Mouse (Mus musculus): Measurements from ENCODE around the gene Slc35f3. TPM values are rescaled to one million over a fixed set of nuclear protein-coding genes. Genes with fewer than 3 reads are reported as not detected.
"Not testable (repeated sequence)": the region's sequence is repeated elsewhere in the genome, so short reads cannot be mapped to it uniquely, and the experiment has no call there.

Gene Slc35f3
- polyA plus RNA-seq, 1 experiment from 2014 or later = not detected

- Histone ChIP-seq H3K27me3 (ENCODE audit: control insufficient read depth, insufficient read depth, low read length) (no peaks in the 10 kb centered on the region), H3K36me3 (ENCODE audit: control insufficient read depth, insufficient read depth, low read length) (no peaks in the 10 kb centered on the region), H3K27ac (ENCODE audit: low read depth, low read length) (no peak overlapping the region), H3K4me2 (no peak overlapping the region), H3K4me1 (ENCODE audit: control insufficient read depth, insufficient read depth, low read length) (no peaks in the 10 kb centered on the region), H3K9ac (ENCODE audit: low read depth, low read length) (no peak overlapping the region), H3K9me3 (replicated peaks; ENCODE audit: control insufficient read depth, low read length) (no peaks in the 10 kb centered on the region), H3K4me3 (ENCODE audit: low read depth, low read length) (no peak overlapping the region)
- ATAC-seq (replicated peaks; ENCODE audit: insufficient number of reproducible peaks, low FRiP score, low TSS enrichment) = no peak
- 75% methylated on average over 5 of the region's 5 CpGs for whole genome bisulfite sequencing (ENCODE audit: insufficient replicate concordance)
Measured at GRCm38 (mm10) chr8:126395917-126396316, 97.6 kb downstream of the Slc35f3 start.

- no peak overlapping the region for H3K4me2 ChIP-seq
- 72% methylated on average over 3 of the region's 3 CpGs for WGBS (ENCODE audit: insufficient replicate concordance)
Measured at GRCm38 (mm10) chr8:126398349-126398748, 100.0 kb downstream of the Slc35f3 start.

GRCm38 (mm10) chr8:126404550-126404949 is 106.2 kb downstream of the Slc35f3 start:
- H3K4me1 ChIP-seq (ENCODE audit: control insufficient read depth, insufficient read depth, low read length); H3K4me2 ChIP-seq; H3K27ac ChIP-seq (ENCODE audit: low read depth, low read length); H3K27me3 ChIP-seq (ENCODE audit: control insufficient read depth, insufficient read depth, low read length); H3K4me3 ChIP-seq (ENCODE audit: low read depth, low read length); H3K36me3 ChIP-seq (ENCODE audit: control insufficient read depth, insufficient read depth, low read length); H3K9ac ChIP-seq (ENCODE audit: low read depth, low read length); ATAC-seq (replicated peaks; ENCODE audit: insufficient number of reproducible peaks, low FRiP score, low TSS enrichment); H3K9me3 ChIP-seq (replicated peaks; ENCODE audit: control insufficient read depth, low read length): not testable (repeated sequence)

More at GRCm38 (mm10) chr8:126398349-126398748, 100.0 kb downstream of the Slc35f3 start:
- H3K9me3 ChIP-seq (replicated peaks; ENCODE audit: control insufficient read depth, low read length) = no peaks in the 10 kb centered on the region
- H3K36me3 ChIP-seq (ENCODE audit: control insufficient read depth, insufficient read depth, low read length) = no peaks in the 10 kb centered on the region
- no peaks in the 10 kb centered on the region for H3K4me1 ChIP-seq (ENCODE audit: control insufficient read depth, insufficient read depth, low read length)
- no peak overlapping the region for H3K9ac ChIP-seq (ENCODE audit: low read depth, low read length)
- ATAC-seq (replicated peaks; ENCODE audit: insufficient number of reproducible peaks, low FRiP score, low TSS enrichment) = no peak
- no peaks in the 10 kb centered on the region for H3K27me3 ChIP-seq (ENCODE audit: control insufficient read depth, insufficient read depth, low read length)
- no peak overlapping the region for H3K4me3 ChIP-seq (ENCODE audit: low read depth, low read length)
- H3K27ac ChIP-seq (ENCODE audit: low read depth, low read length) = no peak overlapping the region

- no peak for ATAC-seq (replicated peaks; ENCODE audit: insufficient number of reproducible peaks, low FRiP score, low TSS enrichment)
- no peaks in the 10 kb centered on the region for H3K9me3 ChIP-seq (replicated peaks; ENCODE audit: control insufficient read depth, low read length)
- H3K4me1 ChIP-seq (ENCODE audit: control insufficient read depth, insufficient read depth, low read length) = no peaks in the 10 kb centered on the region
- no peak overlapping the region for H3K4me2 ChIP-seq
- 64% methylated on average over 4 of the region's 4 CpGs for WGBS (ENCODE audit: insufficient replicate concordance)
- no peak overlapping the region for H3K27ac ChIP-seq (ENCODE audit: low read depth, low read length)
- H3K27me3 ChIP-seq (ENCODE audit: control insufficient read depth, insufficient read depth, low read length) = no peaks in the 10 kb centered on the region
- no peak overlapping the region for H3K9ac ChIP-seq (ENCODE audit: low read depth, low read length)
- H3K4me3 ChIP-seq (ENCODE audit: low read depth, low read length) = no peak overlapping the region
- H3K36me3 ChIP-seq (ENCODE audit: control insufficient read depth, insufficient read depth, low read length) = no peaks in the 10 kb centered on the region
Measured at GRCm38 (mm10) chr8:126405030-126405429, 106.7 kb downstream of the Slc35f3 start.

- H3K9ac ChIP-seq (ENCODE audit: low read depth, low read length) = no peak overlapping the region
- peaks cover 2% of the 10 kb centered on the region; the same call in 1 of the 2 replicates for H3K36me3 ChIP-seq (ENCODE audit: control insufficient read depth, insufficient read depth, low read length)
- H3K9me3 ChIP-seq (replicated peaks; ENCODE audit: control insufficient read depth, low read length) = no peaks in the 10 kb centered on the region
- H3K27me3 ChIP-seq (ENCODE audit: control insufficient read depth, insufficient read depth, low read length) = no peaks in the 10 kb centered on the region
- no peak overlapping the region for H3K27ac ChIP-seq (ENCODE audit: low read depth, low read length)
- 83% methylated on average over 3 of the region's 3 CpGs for WGBS (ENCODE audit: insufficient replicate concordance)
- no peak for ATAC-seq (replicated peaks; ENCODE audit: insufficient number of reproducible peaks, low FRiP score, low TSS enrichment)
- no peak overlapping the region for H3K4me3 ChIP-seq (ENCODE audit: low read depth, low read length)
- no peak overlapping the region for H3K4me2 ChIP-seq
- H3K4me1 ChIP-seq (ENCODE audit: control insufficient read depth, insufficient read depth, low read length) = peaks cover 5% of the 10 kb centered on the region
Measured at GRCm38 (mm10) chr8:126420834-126421233, 122.5 kb downstream of the Slc35f3 start.

- Histone ChIP-seq H3K4me1 (ENCODE audit: control insufficient read depth, insufficient read depth, low read length) (peaks cover 5% of the 10 kb centered on the region), H3K27ac (ENCODE audit: low read depth, low read length) (peak within 1 kb of the TSS; percentile 46), H3K4me3 (ENCODE audit: low read depth, low read length) (peak within 1 kb of the TSS; percentile 93), H3K4me2 (peak within 1 kb of the TSS; percentile 95), H3K9ac (ENCODE audit: low read depth, low read length) (peak within 1 kb of the TSS; percentile 89), H3K9me3 (replicated peaks; ENCODE audit: control insufficient read depth, low read length) (no peaks in the 10 kb centered on the region), H3K36me3 (ENCODE audit: control insufficient read depth, insufficient read depth, low read length) (peaks cover 5% of the 10 kb centered on the region; the same call in 1 of the 2 replicates), H3K27me3 (ENCODE audit: control insufficient read depth, insufficient read depth, low read length) (no peaks in the 10 kb centered on the region)
- ATAC-seq (replicated peaks; ENCODE audit: insufficient number of reproducible peaks, low FRiP score, low TSS enrichment) = peak; percentile 99
- under 1% methylated on average over 61 of the region's 61 CpGs for WGBS (ENCODE audit: insufficient replicate concordance)
Measured at GRCm38 (mm10) chr8:126422174-126422919, 124.0 kb downstream of the Slc35f3 start, which contains the start of gene Coa6. Gene Coa6 (plus strand): TSS chr8:126422515.

- peak overlapping the region; percentile 93 for H3K4me3 ChIP-seq (ENCODE audit: low read depth, low read length)
- peak; percentile 16; the same call in 1 of the 2 replicates for ATAC-seq (replicated peaks; ENCODE audit: insufficient number of reproducible peaks, low FRiP score, low TSS enrichment)
- H3K9ac ChIP-seq (ENCODE audit: low read depth, low read length) = peak overlapping the region; percentile 89
- H3K36me3 ChIP-seq (ENCODE audit: control insufficient read depth, insufficient read depth, low read length) = peaks cover 8% of the 10 kb centered on the region; the same call in 1 of the 2 replicates
- peak overlapping the region; percentile 46; the same call in 1 of the 2 replicates for H3K27ac ChIP-seq (ENCODE audit: low read depth, low read length)
- no peaks in the 10 kb centered on the region for H3K9me3 ChIP-seq (replicated peaks; ENCODE audit: control insufficient read depth, low read length)
- WGBS (ENCODE audit: insufficient replicate concordance) = 9% methylated on average over 9 of the region's 9 CpGs
- H3K4me2 ChIP-seq = peak overlapping the region; percentile 95
- peaks cover 5% of the 10 kb centered on the region for H3K4me1 ChIP-seq (ENCODE audit: control insufficient read depth, insufficient read depth, low read length)
- H3K27me3 ChIP-seq (ENCODE audit: control insufficient read depth, insufficient read depth, low read length) = no peaks in the 10 kb centered on the region
Measured at GRCm38 (mm10) chr8:126422920-126423300, 124.6 kb downstream of the Slc35f3 start.

GRCm38 (mm10) chr8:126424163-126424562 is 125.8 kb downstream of the Slc35f3 start:
- H3K9ac ChIP-seq (ENCODE audit: low read depth, low read length) = no peak overlapping the region
- no peaks in the 10 kb centered on the region for H3K9me3 ChIP-seq (replicated peaks; ENCODE audit: control insufficient read depth, low read length)
- no peak for ATAC-seq (replicated peaks; ENCODE audit: insufficient number of reproducible peaks, low FRiP score, low TSS enrichment)
- H3K4me3 ChIP-seq (ENCODE audit: low read depth, low read length) = no peak overlapping the region
- 90% methylated on average over 4 of the region's 4 CpGs for WGBS (ENCODE audit: insufficient replicate concordance)
- H3K4me2 ChIP-seq = no peak overlapping the region
- no peak overlapping the region for H3K27ac ChIP-seq (ENCODE audit: low read depth, low read length)
- H3K4me1 ChIP-seq (ENCODE audit: control insufficient read depth, insufficient read depth, low read length) = peaks cover 5% of the 10 kb centered on the region
- no peaks in the 10 kb centered on the region for H3K27me3 ChIP-seq (ENCODE audit: control insufficient read depth, insufficient read depth, low read length)
- H3K36me3 ChIP-seq (ENCODE audit: control insufficient read depth, insufficient read depth, low read length) = peaks cover 12% of the 10 kb centered on the region; the same call in 1 of the 2 replicates

GRCm38 (mm10) chr8:126424946-126425345 is 126.6 kb downstream of the Slc35f3 start:
- Histone ChIP-seq H3K36me3 (ENCODE audit: control insufficient read depth, insufficient read depth, low read length) (peaks cover 13% of the 10 kb centered on the region; the same call in 1 of the 2 replicates), H3K4me1 (ENCODE audit: control insufficient read depth, insufficient read depth, low read length) (peaks cover 5% of the 10 kb centered on the region), H3K27ac (ENCODE audit: low read depth, low read length) (no peak overlapping the region), H3K9me3 (replicated peaks; ENCODE audit: control insufficient read depth, low read length) (no peaks in the 10 kb centered on the region), H3K4me2 (no peak overlapping the region), H3K9ac (ENCODE audit: low read depth, low read length) (no peak overlapping the region), H3K27me3 (ENCODE audit: control insufficient read depth, insufficient read depth, low read length) (no peaks in the 10 kb centered on the region), H3K4me3 (ENCODE audit: low read depth, low read length) (no peak overlapping the region)
- ATAC-seq (replicated peaks; ENCODE audit: insufficient number of reproducible peaks, low FRiP score, low TSS enrichment) = no peak
- 76% methylated on average over 1 of the region's 1 CpGs for WGBS (ENCODE audit: insufficient replicate concordance)
